Mouse (Mus musculus) cerebellum, adult 2 months (tissue): ENCODE results near the gene Psme2. TPM values are rescaled to one million over a fixed set of nuclear protein-coding genes. Genes with fewer than 3 reads are reported as not detected.

Source experiments
- DNase-seq, 2 experiments: peaks; one replicate each; pipeline ENCODE4 v3.0.0; 2021
- H3K27ac ChIP-seq: fragments of 200-500 bp; 2 replicates; pipeline ENCODE4 v1.5.1; 2012; ENCODE audit warnings: low read length, control low read depth, inconsistent platforms; ENCODE audit not compliant: insufficient read depth
- H3K27me3 ChIP-seq: fragments of 200-500 bp; 2 replicates; pipeline ENCODE4 v1.6.1; 2012; ENCODE audit warnings: inconsistent platforms, mild to moderate bottlenecking, low read length, moderate library complexity; ENCODE audit not compliant: control insufficient read depth, insufficient read depth
- H3K4me1 ChIP-seq: fragments of 200-500 bp; 2 replicates; pipeline ENCODE4 v1.6.1; 2011; ENCODE audit warnings: low read length; ENCODE audit not compliant: control insufficient read depth, insufficient read depth
- H3K4me3 ChIP-seq: fragments of 200-500 bp; replicated peaks from 2 replicates; pipeline ENCODE3; 2011; ENCODE audit warnings: mild to moderate bottlenecking, low read depth, low read length, control low read depth; ENCODE audit not compliant: insufficient read depth
- CTCF ChIP-seq: fragments of 200-500 bp; IDR thresholded peaks from 2 replicates; pipeline ENCODE4 v1.5.1; 2011; ENCODE audit warnings: low read depth, mild to moderate bottlenecking, control low read depth, low read length, moderate library complexity, borderline replicate concordance; ENCODE audit not compliant: insufficient read depth
- POLR2A ChIP-seq: fragments of 200-500 bp; IDR thresholded peaks from 2 replicates; pipeline ENCODE4 v1.6.1; 2011; ENCODE audit warnings: low read length, control low read depth, borderline replicate concordance; ENCODE audit not compliant: insufficient read depth
- WGBS: fragments of 180-500 bp; shearing (Covaris S2); methylation state at CpG from one replicate; pipeline ENCODE4 v1.1.7; 2018; 5-methylcytosine and 5-hydroxymethylcytosine counted together
- polyA plus RNA-seq: library from polyadenylated mRNA; depleted of rRNA; stranded (reverse); fragments of >200 nt; gene quantifications from 2 replicates; pipeline ENCODE4 v1.2.3, GENCODE M21; 2012; rRNA removed

The Psme2 gene
- 43.1 and 46.8 TPM in 2 replicates for polyA plus RNA-seq

DNA sequence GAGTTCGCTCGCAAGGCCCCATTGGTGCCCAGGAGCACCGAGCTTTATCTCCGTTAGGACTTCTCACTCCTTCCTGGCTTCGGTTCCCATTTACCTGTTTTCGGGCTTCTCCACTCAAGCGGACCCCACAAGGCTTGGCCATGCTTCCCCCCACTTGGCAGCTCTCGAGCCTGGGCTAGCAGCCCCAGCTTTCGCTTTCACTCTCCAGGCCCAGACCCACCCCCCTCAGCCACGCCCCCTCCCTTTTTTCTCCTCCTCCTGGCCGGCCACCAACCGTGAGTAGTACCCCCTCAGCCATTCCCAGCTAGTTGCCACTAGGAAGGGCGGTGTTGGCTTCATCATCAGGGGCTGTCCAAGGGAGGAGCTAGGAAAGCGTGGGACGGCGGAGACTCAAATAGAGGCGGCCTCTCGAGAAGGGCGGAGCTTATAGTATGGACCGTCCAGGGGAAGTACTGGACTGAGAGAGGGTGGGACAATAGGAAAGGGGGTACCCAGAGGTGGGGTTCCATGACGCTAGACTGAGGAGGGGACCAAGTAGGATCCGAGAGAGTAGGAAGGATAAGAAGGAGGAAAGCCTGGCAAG, at the start of gene Psme2:
TSS of gene Psme2 (minus strand) at position 366 of the 583 bp plus-strand sequence.
- Histone ChIP-seq H3K27me3 (no peaks in the 10 kb centered on the region), H3K4me3 (peak within 1 kb of the TSS; percentile 89), H3K27ac (peak within 1 kb of the TSS; percentile 70), H3K4me1 (no peaks in the 10 kb centered on the region)
- WGBS, result under 1% methylated on average over 21 of the region's 22 CpGs
- DNase-seq, result peak; percentile 82 to 87
- TF ChIP-seq POLR2A (no peak), CTCF (no peak)

- Histone ChIP-seq H3K27me3 (no peaks in the 10 kb centered on the region), H3K4me3 (no peak within 1 kb of the TSS), H3K4me1 (peaks cover 7% of the 10 kb centered on the region), H3K27ac (no peak within 1 kb of the TSS)
- no peak for DNase-seq
- WGBS, result 94% methylated on average over 9 of the region's 9 CpGs
- TF ChIP-seq CTCF (no peak), POLR2A (no peak)
These were observed 46.9 kb upstream of the Psme2 start, which contains the start of gene Gm49378 for GRCm38 (mm10) chr14:55637795-55638194. Gene Gm49378 (minus strand): TSS chr14:55637895.

- peak within 1 kb of the TSS; percentile 66 for H3K4me3 ChIP-seq
- 1% methylated on average over 33 of the region's 33 CpGs for WGBS
- H3K27me3 ChIP-seq, result no peaks in the 10 kb centered on the region
- peaks cover 7% of the 10 kb centered on the region for H3K4me1 ChIP-seq
- peak within 1 kb of the TSS; percentile 44 for H3K27ac ChIP-seq
- DNase-seq, result peak; percentile 84 to 88
- TF ChIP-seq POLR2A, result peak; percentile 60; the same call in 1 of the 2 replicates
- TF ChIP-seq CTCF, result no peak
These were observed 44.7 kb upstream of the Psme2 start, which contains the start of gene Ipo4 for GRCm38 (mm10) chr14:55635523-55636007. Gene Ipo4 (minus strand): TSS chr14:55635957.

- peaks cover 7% of the 10 kb centered on the region for H3K4me1 ChIP-seq
- TF ChIP-seq CTCF (no peak), POLR2A (no peak)
- no peaks in the 10 kb centered on the region for H3K27me3 ChIP-seq
- peak overlapping the region; percentile 44 for H3K27ac ChIP-seq
- peak; percentile 68 to 70 for DNase-seq
- peak overlapping the region; percentile 66 for H3K4me3 ChIP-seq
- WGBS, result under 1% methylated on average over 23 of the region's 23 CpGs
These were observed 44.1 kb upstream of the Psme2 start for GRCm38 (mm10) chr14:55634874-55635522.

- Histone ChIP-seq H3K27me3 (no peaks in the 10 kb centered on the region), H3K4me3 (no peak overlapping the region), H3K4me1 (peaks cover 5% of the 10 kb centered on the region), H3K27ac (no peak overlapping the region)
- DNase-seq, result no peak
- WGBS, result 46% methylated on average over 5 of the region's 5 CpGs
- TF ChIP-seq CTCF (peak; percentile 64; the same call in 1 of the 2 replicates), POLR2A (no peak)
These were observed 38.4 kb upstream of the Psme2 start for GRCm38 (mm10) chr14:55629312-55629711.

GRCm38 (mm10) chr14:55628077-55628827, 37.3 kb upstream of the Psme2 start:
- DNase-seq, result no peak
- Histone ChIP-seq H3K27ac (no peak overlapping the region), H3K4me3 (no peak overlapping the region), H3K4me1 (no peaks in the 10 kb centered on the region), H3K27me3 (no peaks in the 10 kb centered on the region)
- WGBS, result 86% methylated on average over 27 of the region's 27 CpGs
- TF ChIP-seq POLR2A (no peak), CTCF (no peak)

DNA sequence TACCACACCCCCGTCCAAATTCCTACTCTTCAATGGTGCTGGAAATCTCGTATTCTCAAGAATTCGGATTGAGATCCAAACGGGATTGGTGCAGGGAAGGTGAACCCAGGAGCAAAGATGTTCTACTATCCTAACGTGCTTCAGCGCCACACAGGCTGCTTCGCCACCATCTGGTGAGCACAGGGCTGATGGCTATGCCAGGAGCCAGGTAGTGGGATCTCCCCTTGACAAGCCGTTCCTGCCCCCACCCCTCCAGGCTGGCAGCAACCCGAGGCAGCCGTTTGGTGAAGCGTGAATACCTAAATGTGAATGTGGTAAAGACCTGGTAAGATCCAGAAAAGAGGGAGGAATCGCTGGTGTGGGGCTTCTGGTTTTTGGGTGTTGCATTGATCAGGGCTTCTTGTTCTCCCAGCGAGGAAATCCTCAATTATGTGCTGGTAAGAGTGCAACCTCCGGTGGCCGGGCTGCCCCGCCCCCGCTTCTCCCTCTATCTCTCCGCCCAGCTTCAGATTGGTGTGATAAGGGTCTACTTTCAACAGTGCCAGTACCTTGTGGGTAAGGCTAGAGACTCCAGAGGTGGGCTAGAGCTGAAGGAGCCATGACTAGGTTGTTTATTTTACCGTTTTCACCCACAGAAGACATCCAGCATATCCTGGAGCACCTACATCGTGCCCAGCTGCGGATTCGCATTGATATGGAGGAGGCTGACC, 27.7 kb upstream of the Psme2 start:
- Histone ChIP-seq H3K4me3 (peak overlapping the region; percentile 58), H3K27ac (peak overlapping the region; percentile 53), H3K27me3 (no peaks in the 10 kb centered on the region), H3K4me1 (peaks cover 4% of the 10 kb centered on the region; the same call in 1 of the 2 replicates)
- TF ChIP-seq POLR2A, result no peak
- no peak for TF ChIP-seq CTCF
- DNase-seq, result peak; percentile 44 to 53
- 24% methylated on average over 22 of the region's 22 CpGs for WGBS
